8 mouse cellular contexts compared by ENCODE assay signal in the genomic region with DNA sequence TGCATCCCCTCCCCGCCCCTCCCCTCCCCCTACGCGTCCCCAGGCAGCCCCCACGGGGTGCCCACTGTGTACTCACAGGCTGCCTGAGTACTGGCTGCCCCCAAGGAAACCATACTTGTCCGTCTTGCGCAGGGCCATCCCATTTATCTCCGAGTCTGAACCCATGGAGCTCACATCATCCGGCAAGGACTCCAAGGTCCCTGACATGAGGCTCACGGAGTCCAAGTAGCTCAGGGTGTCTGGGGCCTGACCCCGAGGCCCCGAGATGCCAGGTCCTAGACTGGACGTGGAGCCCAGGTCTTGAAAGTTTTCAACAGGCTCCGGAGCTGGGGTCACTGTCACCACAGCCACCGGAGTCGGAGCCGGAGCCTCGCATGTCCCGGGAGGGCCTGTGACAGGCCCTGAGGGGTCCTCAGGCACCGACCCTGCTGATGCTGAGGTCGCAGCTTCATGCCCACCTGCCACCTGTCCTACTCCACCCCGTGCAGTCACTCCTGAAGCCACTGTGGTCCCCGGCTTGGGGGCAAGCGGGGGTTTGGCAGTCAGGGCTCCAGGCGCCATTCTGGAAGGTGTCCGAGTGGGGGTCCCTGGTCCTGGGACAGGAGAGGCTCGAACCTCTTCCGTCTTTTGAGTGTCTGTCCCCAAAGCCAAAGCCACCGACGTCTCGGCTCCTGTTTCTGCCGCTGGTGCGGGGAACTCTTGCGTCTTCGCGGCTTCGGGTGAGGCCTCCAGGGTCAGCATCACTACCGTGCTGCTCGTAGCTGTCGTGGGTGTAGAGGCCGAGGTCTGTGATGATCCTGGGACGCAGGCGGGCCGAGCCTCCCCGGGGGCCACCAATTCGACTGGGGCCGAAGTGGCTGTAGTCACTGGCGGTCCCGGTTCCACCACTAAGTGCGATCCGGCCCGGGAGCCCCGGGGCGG. TPM values are rescaled to one million over a fixed set of nuclear protein-coding genes. Genes with fewer than 3 reads are reported as not detected.
A peak's percentile ranks its signal among the peaks of the same experiment; 100 is the strongest.
DNase-seq lines count a peak whose midpoint lies in the region; ATAC-seq lines count a peak whose summit lies in the region.

No protein-coding gene starts in this region.

- peak overlapping the region; percentile 58 for H3K27ac ChIP-seq in brown adipose tissue, adult 24 weeks (replicated peaks; ENCODE audit: low read depth, low read length)
- H3K27ac ChIP-seq in forebrain, embryonic 13.5 days: peak overlapping the region; percentile 82
- peak overlapping the region; percentile 96 for H3K27ac ChIP-seq in limb, embryonic 10.5 days
- H3K27ac ChIP-seq in midbrain, embryonic 15.5 days: peak overlapping the region; percentile 90

- no peaks in the 10 kb centered on the region for H3K9me3 ChIP-seq in forebrain, embryonic 13.5 days (replicated peaks)
- no peaks in the 10 kb centered on the region for H3K9me3 ChIP-seq in limb, embryonic 10.5 days (replicated peaks)
- H3K9me3 ChIP-seq in midbrain, embryonic 15.5 days: no peaks in the 10 kb centered on the region

- peak overlapping the region; percentile 93 for H3K4me3 ChIP-seq in brown adipose tissue, adult 24 weeks (ENCODE audit: insufficient read depth, low read depth, low read length)
- H3K4me3 ChIP-seq in forebrain, embryonic 13.5 days: peak overlapping the region; percentile 96
- H3K4me3 ChIP-seq in limb, embryonic 10.5 days: peak overlapping the region; percentile 90
- peak overlapping the region; percentile 98 for H3K4me3 ChIP-seq in midbrain, embryonic 15.5 days

- under 1% methylated on average over 53 of the region's 53 CpGs for WGBS in forebrain, embryonic 13.5 days
- WGBS in limb, embryonic 10.5 days: under 1% methylated on average over 53 of the region's 53 CpGs
- WGBS in midbrain, embryonic 15.5 days: under 1% methylated on average over 53 of the region's 53 CpGs

- ATAC-seq in forebrain, embryonic 13.5 days: no peak
- 0 out of 2 replicates have a peak, but pooled peaks have one; percentile 5 for ATAC-seq in midbrain, embryonic 15.5 days (replicated peaks)

- peak overlapping the region; percentile 100 for H3K4me2 ChIP-seq in forebrain, embryonic 13.5 days
- peak overlapping the region; percentile 99 for H3K4me2 ChIP-seq in midbrain, embryonic 15.5 days

- peak; percentile 33 for DNase-seq in right cerebral cortex, postnatal 25 days
- no peak for DNase-seq in right cerebral cortex, postnatal 14 days
- DNase-seq in limb, embryonic 10.5 days (ENCODE audit: low spot score): no peak
- no peak for DNase-seq in left cerebral cortex, adult 8-10 months (ENCODE audit: low spot score in 2 of 2)
- DNase-seq in gastrocnemius, postnatal 10 days: no peak

- H3K4me1 ChIP-seq in brown adipose tissue, adult 24 weeks (ENCODE audit: control insufficient read depth, insufficient read depth, insufficient read length, low read length): no peaks in the 10 kb centered on the region
- peaks cover 43% of the 10 kb centered on the region for H3K4me1 ChIP-seq in forebrain, embryonic 13.5 days
- H3K4me1 ChIP-seq in limb, embryonic 10.5 days: peaks cover 35% of the 10 kb centered on the region
- peaks cover 42% of the 10 kb centered on the region for H3K4me1 ChIP-seq in midbrain, embryonic 15.5 days

- H3K9ac ChIP-seq in forebrain, embryonic 13.5 days: peak overlapping the region; percentile 98
- peak overlapping the region; percentile 97 for H3K9ac ChIP-seq in midbrain, embryonic 15.5 days

- H3K27me3 ChIP-seq in forebrain, embryonic 13.5 days: no peaks in the 10 kb centered on the region
- peaks cover 3% of the 10 kb centered on the region; the same call in 1 of the 2 replicates for H3K27me3 ChIP-seq in limb, embryonic 10.5 days (ENCODE audit: low read depth, poor library complexity, severe bottlenecking)
- H3K27me3 ChIP-seq in midbrain, embryonic 15.5 days (replicated peaks): no peaks in the 10 kb centered on the region

- H3K36me3 ChIP-seq in forebrain, embryonic 13.5 days (ENCODE audit: poor library complexity, severe bottlenecking): peaks cover 14% of the 10 kb centered on the region
- peaks cover 28% of the 10 kb centered on the region for H3K36me3 ChIP-seq in limb, embryonic 10.5 days
- H3K36me3 ChIP-seq in midbrain, embryonic 15.5 days (replicated peaks): peaks cover 11% of the 10 kb centered on the region; the same call in 1 of the 2 replicates

RNA-seq across cellular contexts. Expression of a gene that starts 0.6 kb away (rescaled TPM):
- 9.8 and 12.8 TPM in 2 replicates for polyA plus RNA-seq in brown adipose tissue, adult 24 weeks (2012; ENCODE audit: insufficient read depth, insufficient read length, missing spikeins)
- 24.9 and 27.3 TPM in 2 replicates for polyA plus RNA-seq in forebrain, embryonic 13.5 days (2015; fragmentation: Nextera tagmentation; extraction: Ambion mirVana)
- 32.1 and 34.8 TPM in 2 replicates for polyA plus RNA-seq in limb, embryonic 10.5 days (2016; fragmentation: Nextera tagmentation; extraction: Ambion mirVana)
- 39.6 and 44.8 TPM in 2 replicates for polyA plus RNA-seq in midbrain, embryonic 15.5 days (2015; fragmentation: Nextera tagmentation; extraction: Ambion mirVana)
- 100 to 1,000 TPM in 2 of 4 experiments, 10 to 100 TPM in 2; 89.4 to 105 (median 96.9) TPM for total RNA-seq in left cerebral cortex, adult 8-10 months (2022)
- total RNA-seq in gastrocnemius, postnatal 10 days (2021): 10 to 100 TPM; 38.6 to 45.1 TPM

RNA-seq across cellular contexts. Expression of a gene that starts 1.1 kb away (rescaled TPM):
- 335 and 418 TPM in 2 replicates for polyA plus RNA-seq in brown adipose tissue, adult 24 weeks (2012; ENCODE audit: insufficient read depth, insufficient read length, missing spikeins)
- 9.0 and 9.8 TPM in 2 replicates for polyA plus RNA-seq in forebrain, embryonic 13.5 days (2015; fragmentation: Nextera tagmentation; extraction: Ambion mirVana)
- polyA plus RNA-seq in limb, embryonic 10.5 days (2016; fragmentation: Nextera tagmentation; extraction: Ambion mirVana): 8.8 and 13.1 TPM in 2 replicates
- polyA plus RNA-seq in midbrain, embryonic 15.5 days (2015; fragmentation: Nextera tagmentation; extraction: Ambion mirVana): 3.9 and 5.0 TPM in 2 replicates
- total RNA-seq in left cerebral cortex, adult 8-10 months (2022): 10 to 100 TPM in 2 of 4 experiments, 1 to 10 TPM in 2; 1.9 to 21.6 (median 9.2) TPM
- over 10,000 TPM; 46,059 to 51,168 TPM for total RNA-seq in gastrocnemius, postnatal 10 days (2021)

RNA-seq across cellular contexts. Expression of a gene that starts 11.8 kb away (rescaled TPM):
- 15.3 and 17.4 TPM in 2 replicates for polyA plus RNA-seq in brown adipose tissue, adult 24 weeks (2012; ENCODE audit: insufficient read depth, insufficient read length, missing spikeins)
- polyA plus RNA-seq in forebrain, embryonic 13.5 days (2015; fragmentation: Nextera tagmentation; extraction: Ambion mirVana): 89.0 and 98.7 TPM in 2 replicates
- 85.9 and 94.0 TPM in 2 replicates for polyA plus RNA-seq in limb, embryonic 10.5 days (2016; fragmentation: Nextera tagmentation; extraction: Ambion mirVana)
- 82.1 and 82.6 TPM in 2 replicates for polyA plus RNA-seq in midbrain, embryonic 15.5 days (2015; fragmentation: Nextera tagmentation; extraction: Ambion mirVana)
- total RNA-seq in left cerebral cortex, adult 8-10 months (2022): 100 to 1,000 TPM in 2 of 4 experiments, 10 to 100 TPM in 2; 89.7 to 111 (median 98.2) TPM
- 10 to 100 TPM; 36.7 to 41.1 TPM for total RNA-seq in gastrocnemius, postnatal 10 days (2021)

RNA-seq across cellular contexts. Expression of a gene that starts 25.2 kb away (rescaled TPM):
- polyA plus RNA-seq in brown adipose tissue, adult 24 weeks (2012; ENCODE audit: insufficient read depth, insufficient read length, missing spikeins): 3.3 and 3.4 TPM in 2 replicates
- polyA plus RNA-seq in forebrain, embryonic 13.5 days (2015; fragmentation: Nextera tagmentation; extraction: Ambion mirVana): 68.9 and 73.1 TPM in 2 replicates
- 74.2 and 74.9 TPM in 2 replicates for polyA plus RNA-seq in limb, embryonic 10.5 days (2016; fragmentation: Nextera tagmentation; extraction: Ambion mirVana)
- 63.7 and 64.1 TPM in 2 replicates for polyA plus RNA-seq in midbrain, embryonic 15.5 days (2015; fragmentation: Nextera tagmentation; extraction: Ambion mirVana)
- total RNA-seq in left cerebral cortex, adult 8-10 months (2022): 10 to 100 TPM; 18.2 to 21.2 (median 21.0) TPM
- 1 to 10 TPM; 5.5 to 7.3 TPM for total RNA-seq in gastrocnemius, postnatal 10 days (2021)

RNA-seq across cellular contexts. Expression of a gene that starts 25.3 kb away (rescaled TPM):
- 10.9 and 19.3 TPM in 2 replicates for polyA plus RNA-seq in brown adipose tissue, adult 24 weeks (2012; ENCODE audit: insufficient read depth, insufficient read length, missing spikeins)
- polyA plus RNA-seq in forebrain, embryonic 13.5 days (2015; fragmentation: Nextera tagmentation; extraction: Ambion mirVana): 31.8 and 33.4 TPM in 2 replicates
- 27.0 and 29.9 TPM in 2 replicates for polyA plus RNA-seq in limb, embryonic 10.5 days (2016; fragmentation: Nextera tagmentation; extraction: Ambion mirVana)
- polyA plus RNA-seq in midbrain, embryonic 15.5 days (2015; fragmentation: Nextera tagmentation; extraction: Ambion mirVana): 17.0 and 18.2 TPM in 2 replicates
- total RNA-seq in left cerebral cortex, adult 8-10 months (2022): 1 to 10 TPM; 3.1 to 7.1 (median 5.4) TPM
- 1 to 10 TPM; 6.9 to 7.5 TPM for total RNA-seq in gastrocnemius, postnatal 10 days (2021)

Comparison
In these comparisons a context has a peak if more than half of its experiments do, and no peak if none do; other contexts are left out.
1. RNA of a gene that starts 1.1 kb away (polyA plus RNA-seq): 335 to 418 TPM in brown adipose tissue, adult 24 weeks; 8.8 to 13.1 TPM in limb, embryonic 10.5 days, 9.0 to 9.8 TPM in forebrain, embryonic 13.5 days and 3.9 to 5.0 TPM in midbrain, embryonic 15.5 days; every median in the first group is over 10 times any median in the second.
2. Peak in every context shown above with its lines, with median percentiles within 50 percentile points of each other: H3K27ac ChIP-seq and H3K4me3 ChIP-seq.